Mouse (Mus musculus) olfactory bulb, adult 2 months (tissue): ENCODE data around the gene Dlgap1.

Source experiments
- CTCF ChIP-seq: fragments of 200-500 bp; IDR thresholded peaks from 2 replicates; pipeline ENCODE4 v1.5.1; 2012; ENCODE audit warnings: low read depth, mild to moderate bottlenecking, low read length, moderate library complexity; ENCODE audit not compliant: insufficient read depth
- POLR2A ChIP-seq: fragments of 200-500 bp; IDR thresholded peaks from 2 replicates; pipeline ENCODE4 v1.6.1; 2012; ENCODE audit warnings: mild to moderate bottlenecking, low read depth, low read length, moderate library complexity; ENCODE audit not compliant: insufficient read depth

DNA sequence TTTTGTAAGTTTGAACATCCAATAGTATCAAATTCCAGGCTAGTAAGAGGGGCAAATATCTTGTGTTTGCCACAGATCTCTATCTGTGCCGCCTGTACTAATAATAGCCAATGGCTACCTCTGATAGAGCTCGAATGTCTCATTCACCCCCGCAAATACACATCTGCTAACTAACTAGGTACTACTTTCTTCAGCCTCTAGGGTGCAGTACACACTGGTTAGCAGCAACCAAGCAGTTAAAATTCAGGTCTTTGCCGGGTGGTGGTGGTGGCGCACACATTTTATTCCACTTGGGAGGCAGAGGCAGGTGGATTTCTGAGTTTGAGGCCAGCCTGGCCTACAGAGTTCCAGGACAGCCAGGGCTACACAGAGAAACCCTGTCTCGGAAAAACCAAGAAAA lies 99.4 kb downstream of the Dlgap1 start:
- TF ChIP-seq CTCF = no peak
- no peak for TF ChIP-seq POLR2A
